Mouse (Mus musculus) olfactory bulb, adult 2 months (tissue): ENCODE data around the gene Hephl1.

ENCODE experiments used
- CTCF ChIP-seq: fragments of 200-500 bp; IDR thresholded peaks from 2 replicates; pipeline ENCODE4 v1.5.1; 2012; ENCODE audit warnings: low read depth, mild to moderate bottlenecking, low read length, moderate library complexity; ENCODE audit not compliant: insufficient read depth
- POLR2A ChIP-seq: fragments of 200-500 bp; IDR thresholded peaks from 2 replicates; pipeline ENCODE4 v1.6.1; 2012; ENCODE audit warnings: mild to moderate bottlenecking, low read depth, low read length, moderate library complexity; ENCODE audit not compliant: insufficient read depth

- TF ChIP-seq CTCF (no peak), POLR2A (no peak)
These were observed 78.2 kb downstream of the Hephl1 start for GRCm38 (mm10) chr9:15033568-15034160.
